Mouse (Mus musculus) CH12.LX (cell line): Measurements from ENCODE around the gene Upf2.

Source experiments
- CTCF ChIP-seq, 2 experiments: IDR thresholded peaks in 1 of 2; conservative IDR thresholded peaks in 1 of 2; 2 replicates each; pipeline ENCODE4 v1.5.1; 2011 to 2012; ENCODE audit warnings: low read depth in 2 of 2, low read length in 2 of 2, improper control_type of control experiment in 1 of 2, inconsistent platforms in 1 of 2, mild to moderate bottlenecking in 1 of 2, moderate library complexity in 1 of 2
- PAX5 ChIP-seq: IDR thresholded peaks from 2 replicates; pipeline ENCODE4 v1.6.1; 2012; ENCODE audit warnings: low read length, inconsistent platforms, mixed read lengths
- POLR2A ChIP-seq: IDR thresholded peaks from 2 replicates; pipeline ENCODE4 v1.6.1; 2011; ENCODE audit warnings: low read depth, mild to moderate bottlenecking, improper control_type of control experiment, low read length
- ZNF384 ChIP-seq: IDR thresholded peaks from 2 replicates; pipeline ENCODE4 v1.6.1; 2012; ENCODE audit warnings: low read depth, low read length, improper control_type of control experiment, inconsistent platforms

DNA sequence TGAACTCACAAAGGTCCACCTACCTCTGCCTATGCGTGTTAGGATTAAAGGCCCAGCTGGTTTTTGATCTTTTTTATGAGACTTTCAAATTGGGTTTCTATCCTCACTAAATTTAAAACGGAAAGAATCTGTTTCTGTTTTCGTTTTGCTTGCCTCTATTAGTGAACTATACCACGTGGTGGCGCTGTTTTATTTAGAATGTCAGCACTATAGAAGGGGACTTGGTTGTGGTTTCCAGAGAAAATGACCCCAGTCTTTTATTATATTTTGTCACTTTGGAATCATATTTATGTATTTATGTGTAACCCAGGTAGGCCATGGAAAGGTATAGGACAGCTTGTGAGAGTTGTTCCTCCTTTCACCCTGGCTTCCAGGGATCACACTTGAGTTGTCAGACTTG is 44.3 kb downstream of the Upf2 start:
- TF ChIP-seq CTCF (conservative IDR thresholded peaks at IDR 0.05 in 1 of 2, IDR thresholded peaks at IDR 0.05 in 1 of 2; ENCODE audit: low read depth in 2 of 2, low read length in 2 of 2), result peak; percentile 21 to 80; a peak in 3 of 4 replicates
- TF ChIP-seq PAX5, result no peak
- TF ChIP-seq ZNF384, result no peak
- TF ChIP-seq POLR2A, result no peak
